Mouse (Mus musculus) B cell, adult 62 days (primary cell): ENCODE data around the gene Zfp212. TPM values are rescaled to one million over a fixed set of nuclear protein-coding genes. Genes with fewer than 3 reads are reported as not detected.

Source experiments
- total RNA-seq: library from RNA; stranded (reverse); gene quantifications from 4 replicates; pipeline ENCODE4 v1.2.4, GENCODE M21; 2023

Zfp212 gene
- 28.5 to 33.7 TPM (median 30.8 TPM) in 4 replicates for total RNA-seq

DNA sequence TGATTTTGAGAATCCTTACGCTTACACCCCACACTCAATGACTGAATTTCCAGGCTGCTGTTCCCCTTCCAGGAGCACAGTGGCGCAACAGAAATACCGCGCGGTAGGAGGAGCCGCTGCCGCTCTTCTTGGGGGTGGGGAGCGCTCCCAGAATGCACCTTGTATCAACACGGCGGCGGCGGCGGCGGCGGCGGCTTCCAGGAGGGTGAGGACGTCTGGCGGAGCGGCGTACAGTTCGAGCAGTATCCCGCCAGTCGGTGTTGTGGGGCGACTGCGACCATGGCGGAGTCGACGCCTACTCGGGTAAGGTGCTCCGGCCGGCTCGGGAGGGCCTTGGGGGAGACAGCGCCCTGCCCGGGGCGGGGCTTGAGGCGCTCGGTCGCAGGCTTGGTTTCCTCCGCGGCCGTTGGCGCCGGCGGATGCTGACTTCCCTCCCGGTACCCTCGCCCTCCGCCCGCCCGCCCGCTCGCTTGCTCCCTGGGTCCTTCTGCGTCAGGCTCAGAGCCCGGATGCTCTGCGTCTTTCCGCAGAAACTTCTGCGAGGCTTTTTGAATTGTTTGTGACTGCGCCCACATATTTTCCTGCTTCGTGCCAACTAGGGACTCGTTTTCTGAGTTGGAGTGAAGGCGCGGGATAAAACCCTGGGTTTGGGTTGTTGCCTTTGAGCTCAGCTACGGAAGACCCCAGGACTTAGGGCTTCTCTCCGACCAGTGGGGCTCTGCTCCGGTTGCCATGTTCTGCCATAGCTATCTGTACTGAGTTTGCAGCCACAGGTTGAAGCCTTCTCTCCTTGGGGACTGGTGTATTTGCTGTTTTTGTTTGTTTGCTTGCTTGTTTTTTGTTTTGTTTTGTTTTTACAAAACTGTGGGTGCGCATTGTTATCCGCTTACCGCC lies at the start of gene Zfp212:
Gene Zfp212 (plus strand): TSS at position 30 of the 894 bp plus-strand sequence.

GRCm38 (mm10) chr6:47877058-47877457 lies 43.2 kb upstream of the Zfp212 start, which contains the start of gene Zfp282:
Zfp282 (plus strand) TSS chr6:47877204.

GRCm38 (mm10) chr6:47953191-47953726 lies 33.0 kb downstream of the Zfp212 start, which contains the start of gene Zfp956:
Zfp956 (plus strand) TSS chr6:47953390.

Other genes with a start within 250 kb of the Zfp212 start
- gene Pdia4, start 107.0 kb upstream of the Zfp212 start, total RNA-seq: 186 to 205 TPM (median 195 TPM) in 4 replicates
- 0.27 TPM in 1 of 4 replicates, not detected in the others for gene Zfp786, start 89.6 kb upstream of the Zfp212 start, total RNA-seq
- gene Zfp398, start 84.8 kb upstream of the Zfp212 start, total RNA-seq: 27.1 to 32.4 TPM (median 28.6 TPM) in 4 replicates
- gene Zfp282, start 43.3 kb upstream of the Zfp212 start, total RNA-seq: 13.5 to 15.6 TPM (median 15.0 TPM) in 4 replicates
- 27.9 to 34.3 TPM (median 31.3 TPM) in 4 replicates for gene Zfp956, start 32.9 kb downstream of the Zfp212 start, total RNA-seq
- 42.4 to 52.1 TPM (median 45.6 TPM) in 4 replicates for gene Zfp777, start 128.4 kb downstream of the Zfp212 start, total RNA-seq
- gene Zfp746, start 166.1 kb downstream of the Zfp212 start, total RNA-seq: 65.2 to 71.2 TPM (median 68.8 TPM) in 4 replicates